Mouse (Mus musculus): ENCODE data around the gene Olfr90. TPM values are rescaled to one million over a fixed set of nuclear protein-coding genes. Genes with fewer than 3 reads are reported as not detected.

The Olfr90 gene
- polyA plus RNA-seq, 1 experiment from 2014 or later = not detected

GRCm38 (mm10) chr17:37046312-37047112 is 41.8 kb downstream of the Olfr90 start:
- no peaks in the 10 kb centered on the region for H3K27me3 ChIP-seq (ENCODE audit: insufficient read depth, low read length)
- no peaks in the 10 kb centered on the region for H3K9me3 ChIP-seq (replicated peaks; ENCODE audit: low read length)
- DNase-seq (ENCODE audit: low spot score) = peak; percentile 59
- H3K9ac ChIP-seq (ENCODE audit: low read depth, low read length) = peak overlapping the region; percentile 88
- H3K36me3 ChIP-seq (ENCODE audit: insufficient read depth, low read length) = no peaks in the 10 kb centered on the region
- peaks cover 15% of the 10 kb centered on the region; the same call in 1 of the 2 replicates for H3K4me1 ChIP-seq (replicated peaks; ENCODE audit: insufficient read depth, low read length)
- peak overlapping the region; percentile 93 for H3K4me3 ChIP-seq (replicated peaks; ENCODE audit: low read depth, low read length)
- peak; percentile 30 for ATAC-seq (replicated peaks; ENCODE audit: low FRiP score, low read depth)
- peak overlapping the region; percentile 86 for H3K4me2 ChIP-seq (ENCODE audit: low read length)
- WGBS = under 1% methylated on average over 27 of the region's 58 CpGs
- TF ChIP-seq CTCF (IDR thresholded peaks at IDR 0.05; ENCODE audit: low read depth) = peak; percentile 30; the same call in 1 of the 2 replicates
- peak overlapping the region; percentile 68; the same call in 1 of the 2 replicates for H3K27ac ChIP-seq

DNA sequence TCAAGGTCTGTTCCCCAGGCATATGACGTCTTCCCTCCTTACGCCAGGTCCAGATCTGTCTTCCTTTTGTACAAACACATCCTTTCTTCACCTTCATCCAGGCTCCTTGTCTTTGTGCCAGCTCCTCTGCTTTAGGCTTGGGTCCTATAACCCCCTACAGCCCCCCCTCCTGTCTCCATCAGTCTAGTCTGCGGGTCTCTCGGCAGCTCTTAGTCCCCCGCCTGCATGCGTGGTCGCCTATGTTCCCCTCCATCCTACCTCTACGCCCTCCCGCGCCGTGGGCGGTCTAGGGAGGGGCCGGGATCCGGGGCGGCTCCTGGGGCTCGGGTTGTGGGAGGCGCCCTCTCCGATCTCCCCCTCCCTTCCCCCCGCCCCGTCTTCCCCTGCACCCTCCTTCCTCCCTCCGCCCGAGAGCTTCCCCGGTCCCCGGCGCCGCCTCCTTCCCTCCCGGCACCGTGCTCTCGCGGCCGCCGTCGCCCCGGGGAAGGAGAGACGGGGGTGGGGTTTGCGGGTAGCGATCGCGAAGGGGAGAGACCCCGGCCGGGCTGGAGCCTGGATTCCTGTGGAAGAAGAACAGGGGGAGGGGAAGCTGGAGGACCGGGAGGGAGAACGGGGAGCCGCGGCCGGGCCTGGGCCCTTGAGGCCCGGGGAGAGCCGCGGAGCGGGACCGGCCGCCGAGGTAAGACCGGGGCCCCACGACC is 42.5 kb downstream of the Olfr90 start, which contains the start of gene Gabbr1:
Gene Gabbr1 (plus strand): TSS at position 356 of the 701 bp plus-strand sequence.
- Histone ChIP-seq H3K9me3 (replicated peaks; ENCODE audit: low read length) (no peaks in the 10 kb centered on the region), H3K4me3 (replicated peaks; ENCODE audit: low read depth, low read length) (peak within 1 kb of the TSS; percentile 93), H3K36me3 (ENCODE audit: insufficient read depth, low read length) (no peaks in the 10 kb centered on the region), H3K4me2 (ENCODE audit: low read length) (peak within 1 kb of the TSS; percentile 86), H3K9ac (ENCODE audit: low read depth, low read length) (peak within 1 kb of the TSS; percentile 88), H3K27ac (peak within 1 kb of the TSS; percentile 68; the same call in 1 of the 2 replicates), H3K4me1 (replicated peaks; ENCODE audit: insufficient read depth, low read length) (peaks cover 15% of the 10 kb centered on the region; the same call in 1 of the 2 replicates), H3K27me3 (ENCODE audit: insufficient read depth, low read length) (no peaks in the 10 kb centered on the region)
- DNase-seq (ENCODE audit: low spot score) = peak; percentile 89
- no peak for TF ChIP-seq CTCF (IDR thresholded peaks at IDR 0.05; ENCODE audit: low read depth)
- under 1% methylated on average over 41 of the region's 55 CpGs for WGBS
- peak; percentile 85 for ATAC-seq (replicated peaks; ENCODE audit: low FRiP score, low read depth)

GRCm38 (mm10) chr17:37044651-37045244 is 43.6 kb downstream of the Olfr90 start:
- no peak overlapping the region for H3K9ac ChIP-seq (ENCODE audit: low read depth, low read length)
- TF ChIP-seq CTCF (IDR thresholded peaks at IDR 0.05; ENCODE audit: low read depth) = no peak
- H3K9me3 ChIP-seq (replicated peaks; ENCODE audit: low read length) = no peaks in the 10 kb centered on the region
- DNase-seq (ENCODE audit: low spot score) (no peak), ATAC-seq (replicated peaks; ENCODE audit: low FRiP score, low read depth) (no peak)
- H3K27ac ChIP-seq = no peak overlapping the region
- H3K36me3 ChIP-seq (ENCODE audit: insufficient read depth, low read length) = no peaks in the 10 kb centered on the region
- no peaks in the 10 kb centered on the region for H3K27me3 ChIP-seq (ENCODE audit: insufficient read depth, low read length)
- H3K4me1 ChIP-seq (replicated peaks; ENCODE audit: insufficient read depth, low read length) = peaks cover 10% of the 10 kb centered on the region; the same call in 1 of the 2 replicates
- peak overlapping the region; percentile 86 for H3K4me2 ChIP-seq (ENCODE audit: low read length)
- 63% methylated on average over 7 of the region's 7 CpGs for WGBS
- no peak overlapping the region; the same call in 1 of the 2 replicates for H3K4me3 ChIP-seq (replicated peaks; ENCODE audit: low read depth, low read length)

DNA sequence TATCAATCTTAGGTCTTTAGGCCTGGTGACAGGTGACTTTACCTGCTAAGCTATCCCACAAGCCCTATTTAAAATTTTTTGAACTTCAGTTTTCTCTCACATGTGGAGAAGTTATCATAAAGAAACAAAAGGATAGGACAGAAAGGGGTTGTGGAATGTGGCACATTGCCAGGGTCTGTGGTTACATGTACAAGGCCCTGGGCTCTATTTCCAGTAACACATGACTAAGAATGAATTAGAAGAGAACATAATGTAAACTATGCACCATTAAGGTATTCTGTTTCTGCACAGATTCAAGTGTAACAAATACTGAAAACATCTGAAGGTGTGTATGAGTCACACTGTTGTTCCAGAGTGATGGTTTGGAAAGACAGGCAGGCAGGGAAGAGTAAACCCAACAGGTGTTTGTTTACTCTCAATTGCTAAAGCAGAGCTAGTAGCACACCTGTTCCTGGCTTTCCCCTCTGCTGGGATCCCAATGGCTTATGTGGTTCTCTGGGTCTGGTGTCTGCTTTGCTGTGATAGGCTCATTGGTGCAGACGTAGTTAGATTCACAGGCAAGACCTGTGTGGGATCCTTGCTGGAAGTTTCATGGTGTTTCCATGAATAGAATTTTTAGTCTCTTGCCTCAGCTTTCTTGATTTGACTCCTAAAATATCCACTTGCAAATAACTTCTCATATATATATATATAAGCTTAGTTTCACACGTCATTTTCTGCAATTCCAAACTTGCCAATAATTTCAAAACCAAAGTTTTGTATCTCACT is 49.0 kb downstream of the Olfr90 start:
- Histone ChIP-seq H3K4me3 (replicated peaks; ENCODE audit: low read depth, low read length) (no peak overlapping the region), H3K4me1 (replicated peaks; ENCODE audit: insufficient read depth, low read length) (no peaks in the 10 kb centered on the region), H3K9ac (ENCODE audit: low read depth, low read length) (no peak overlapping the region), H3K4me2 (ENCODE audit: low read length) (no peak overlapping the region), H3K9me3 (replicated peaks; ENCODE audit: low read length) (no peaks in the 10 kb centered on the region), H3K27me3 (ENCODE audit: insufficient read depth, low read length) (no peaks in the 10 kb centered on the region), H3K36me3 (ENCODE audit: insufficient read depth, low read length) (no peaks in the 10 kb centered on the region), H3K27ac (no peak overlapping the region)
- no peak for TF ChIP-seq CTCF (IDR thresholded peaks at IDR 0.05; ENCODE audit: low read depth)
- ATAC-seq (replicated peaks; ENCODE audit: low FRiP score, low read depth) = no peak
- 82% methylated on average over 2 of the region's 2 CpGs for WGBS
- DNase-seq (ENCODE audit: low spot score) = no peak

Other genes with a start within 250 kb of the Olfr90 start
- 0.08 TPM in 1 of 2 replicates, not detected in the other for gene Trim15, start 221.3 kb downstream of the Olfr90 start, polyA plus RNA-seq (2015; fragmentation: Nextera tagmentation; extraction: Ambion mirVana)
- gene Trim10, start 218.9 kb downstream of the Olfr90 start, polyA plus RNA-seq (2015; fragmentation: Nextera tagmentation; extraction: Ambion mirVana) = 0.34 and 0.43 TPM in 2 replicates
- not detected in 2 replicates for gene Trim40, start 198.4 kb downstream of the Olfr90 start, polyA plus RNA-seq (2015; fragmentation: Nextera tagmentation; extraction: Ambion mirVana)
- not detected in 2 replicates for gene Trim31, start 190.4 kb downstream of the Olfr90 start, polyA plus RNA-seq (2015; fragmentation: Nextera tagmentation; extraction: Ambion mirVana)
- gene Rnf39, start 145.6 kb downstream of the Olfr90 start, polyA plus RNA-seq (2015; fragmentation: Nextera tagmentation; extraction: Ambion mirVana) = 0.34 and 0.46 TPM in 2 replicates
- 105 and 110 TPM in 2 replicates for gene Ppp1r11, start 136.8 kb downstream of the Olfr90 start, polyA plus RNA-seq (2015; fragmentation: Nextera tagmentation; extraction: Ambion mirVana)
- 83.6 and 87.6 TPM in 2 replicates for gene Znrd1, start 129.9 kb downstream of the Olfr90 start, polyA plus RNA-seq (2015; fragmentation: Nextera tagmentation; extraction: Ambion mirVana)
- gene Znrd1as, start 129.9 kb downstream of the Olfr90 start, polyA plus RNA-seq (2015; fragmentation: Nextera tagmentation; extraction: Ambion mirVana) = 6.0 and 7.2 TPM in 2 replicates
- gene 2410137M14Rik, start 107.3 kb downstream of the Olfr90 start, polyA plus RNA-seq (2015; fragmentation: Nextera tagmentation; extraction: Ambion mirVana) = not detected in 2 replicates
- gene H2-M5, start 99.0 kb downstream of the Olfr90 start, polyA plus RNA-seq (2015; fragmentation: Nextera tagmentation; extraction: Ambion mirVana) = 0.05 and 0.08 TPM in 2 replicates
- 28.2 and 32.6 TPM in 2 replicates for gene Zfp57, start 87.3 kb downstream of the Olfr90 start, polyA plus RNA-seq (2015; fragmentation: Nextera tagmentation; extraction: Ambion mirVana)
- gene Mog, start 65.1 kb downstream of the Olfr90 start, polyA plus RNA-seq (2015; fragmentation: Nextera tagmentation; extraction: Ambion mirVana) = not detected in 2 replicates
- 5.2 and 6.1 TPM in 2 replicates for gene Gabbr1, start 42.5 kb downstream of the Olfr90 start, polyA plus RNA-seq (2015; fragmentation: Nextera tagmentation; extraction: Ambion mirVana)
- gene Olfr91, start 9.8 kb upstream of the Olfr90 start, polyA plus RNA-seq (2015; fragmentation: Nextera tagmentation; extraction: Ambion mirVana) = not detected in 2 replicates
- gene Olfr92, start 31.6 kb upstream of the Olfr90 start, polyA plus RNA-seq (2015; fragmentation: Nextera tagmentation; extraction: Ambion mirVana) = not detected in 2 replicates
- gene Olfr93, start 73.0 kb upstream of the Olfr90 start, polyA plus RNA-seq (2015; fragmentation: Nextera tagmentation; extraction: Ambion mirVana) = not detected in 2 replicates
- not detected in 2 replicates for gene Ubd, start 105.4 kb upstream of the Olfr90 start, polyA plus RNA-seq (2015; fragmentation: Nextera tagmentation; extraction: Ambion mirVana)
- not detected in 2 replicates for gene Olfr94, start 112.5 kb upstream of the Olfr90 start, polyA plus RNA-seq (2015; fragmentation: Nextera tagmentation; extraction: Ambion mirVana)
- not detected in 2 replicates for gene Olfr95, start 124.6 kb upstream of the Olfr90 start, polyA plus RNA-seq (2015; fragmentation: Nextera tagmentation; extraction: Ambion mirVana)
- gene Olfr96, start 131.6 kb upstream of the Olfr90 start, polyA plus RNA-seq (2015; fragmentation: Nextera tagmentation; extraction: Ambion mirVana) = not detected in 2 replicates
- not detected in 2 replicates for gene Olfr97, start 148.8 kb upstream of the Olfr90 start, polyA plus RNA-seq (2015; fragmentation: Nextera tagmentation; extraction: Ambion mirVana)
- gene Olfr98, start 175.2 kb upstream of the Olfr90 start, polyA plus RNA-seq (2015; fragmentation: Nextera tagmentation; extraction: Ambion mirVana) = not detected in 2 replicates
- 2.3 and 2.8 TPM in 2 replicates for gene H2-M3, start 181.7 kb upstream of the Olfr90 start, polyA plus RNA-seq (2015; fragmentation: Nextera tagmentation; extraction: Ambion mirVana)
- not detected in 2 replicates for gene Olfr99, start 195.0 kb upstream of the Olfr90 start, polyA plus RNA-seq (2015; fragmentation: Nextera tagmentation; extraction: Ambion mirVana)
- not detected in 2 replicates for gene Olfr101, start 215.8 kb upstream of the Olfr90 start, polyA plus RNA-seq (2015; fragmentation: Nextera tagmentation; extraction: Ambion mirVana)
- not detected in 2 replicates for gene Olfr102, start 228.6 kb upstream of the Olfr90 start, polyA plus RNA-seq (2015; fragmentation: Nextera tagmentation; extraction: Ambion mirVana)

All from kidney, postnatal 0 days (tissue).